Mouse (Mus musculus) ES-Bruce4 (cell line): ENCODE results near the gene Mlec. TPM values are rescaled to one million over a fixed set of nuclear protein-coding genes. Genes with fewer than 3 reads are reported as not detected.
A peak's percentile ranks its signal among the peaks of the same experiment; 100 is the strongest.

Experiments used
- H3K27ac ChIP-seq: 2 replicates; pipeline ENCODE4 v1.5.1; 2012; ENCODE audit warnings: low read length, inconsistent platforms; ENCODE audit not compliant: insufficient read depth
- H3K27me3 ChIP-seq: 2 replicates; pipeline ENCODE4 v1.6.1; 2012; ENCODE audit warnings: mild to moderate bottlenecking, low read length, inconsistent platforms; ENCODE audit not compliant: control insufficient read depth, poor library complexity, insufficient read depth, severe bottlenecking
- H3K36me3 ChIP-seq: 2 replicates; pipeline ENCODE4 v1.6.1; 2012; ENCODE audit warnings: inconsistent platforms, mild to moderate bottlenecking, low read length, moderate library complexity; ENCODE audit not compliant: control insufficient read depth, poor library complexity, insufficient read depth, severe bottlenecking
- H3K4me1 ChIP-seq: one replicate; pipeline ENCODE4 v1.8.1; 2011; ENCODE audit warnings: low read length; ENCODE audit not compliant: control insufficient read depth, insufficient read depth
- H3K4me3 ChIP-seq: 2 replicates; pipeline ENCODE4 v1.5.1; 2011; ENCODE audit warnings: low read depth, mild to moderate bottlenecking, low read length
- H3K9ac ChIP-seq: 2 replicates; pipeline ENCODE4 v1.6.1; 2012; ENCODE audit warnings: low read depth, mild to moderate bottlenecking, inconsistent platforms; ENCODE audit not compliant: poor library complexity, severe bottlenecking
- H3K9me3 ChIP-seq: replicated peaks from 2 replicates; pipeline ENCODE4 v1.6.1; 2012; ENCODE audit warnings: mild to moderate bottlenecking, low read length, inconsistent platforms; ENCODE audit not compliant: control insufficient read depth, poor library complexity, insufficient read depth, severe bottlenecking
- CTCF ChIP-seq: IDR thresholded peaks from one replicate; pipeline ENCODE4 v1.8.1; 2011; ENCODE audit warnings: low read depth, low read length
- EP300 ChIP-seq: IDR thresholded peaks from 2 replicates; pipeline ENCODE4 v1.6.1; 2011; ENCODE audit warnings: low read depth, low read length; ENCODE audit not compliant: insufficient read depth
- POLR2A ChIP-seq: IDR thresholded peaks from one replicate; pipeline ENCODE4 v1.8.1; 2011; ENCODE audit warnings: low read length; ENCODE audit not compliant: insufficient read depth
- polyA plus RNA-seq: library from polyadenylated mRNA; stranded (reverse); fragments of >200 nt; gene quantifications from 2 replicates; pipeline ENCODE4 v1.2.4, GENCODE M21; 2011; ENCODE audit warnings: low read depth; ENCODE audit not compliant: missing spikeins, insufficient read depth, insufficient read length

The Mlec gene
- polyA plus RNA-seq, 1 experiment: 137 TPM

DNA sequence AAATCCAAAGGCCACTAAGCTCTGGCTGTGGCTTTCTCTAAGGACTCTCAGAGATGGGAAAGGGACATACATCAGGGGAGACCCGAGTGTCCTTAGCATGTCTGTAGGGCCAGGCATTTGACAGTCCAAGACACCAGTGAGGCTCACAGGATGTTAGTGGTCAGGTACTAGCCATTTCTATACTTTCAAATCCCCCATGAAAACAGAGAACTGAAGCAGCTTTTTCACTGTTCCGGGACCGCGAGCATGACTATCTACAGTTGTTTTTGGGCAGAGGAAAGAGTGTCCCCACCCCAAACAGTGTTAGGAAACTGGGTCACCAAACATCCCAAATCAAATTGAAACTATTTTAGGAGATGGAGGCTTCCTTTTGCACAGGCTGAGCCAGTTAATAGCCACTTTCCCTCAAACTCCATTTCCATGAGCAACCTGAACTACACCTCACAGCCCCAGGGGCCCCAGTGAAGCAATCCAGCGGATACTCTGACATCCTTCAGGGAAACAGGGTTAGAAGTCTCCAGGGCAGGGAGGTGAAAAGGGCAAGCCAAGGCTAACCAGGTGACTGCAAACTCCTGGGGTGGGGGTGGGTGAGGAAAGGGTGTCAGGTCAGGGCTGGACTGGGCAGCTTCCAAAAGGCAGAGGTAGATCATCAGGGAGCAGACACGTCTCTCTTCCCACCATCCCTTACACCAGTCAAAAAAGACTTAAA lies 24.5 kb downstream of the Mlec start:
- Histone ChIP-seq H3K27me3 (no peaks in the 10 kb centered on the region), H3K27ac (no peak overlapping the region), H3K4me3 (peak overlapping the region; percentile 13), H3K9me3 (no peaks in the 10 kb centered on the region), H3K4me1 (no peaks in the 10 kb centered on the region), H3K9ac (peak overlapping the region; percentile 94), H3K36me3 (no peaks in the 10 kb centered on the region)
- TF ChIP-seq EP300 (peak; percentile 46; the same call in 1 of the 2 replicates), CTCF (no peak), POLR2A (no peak)

DNA sequence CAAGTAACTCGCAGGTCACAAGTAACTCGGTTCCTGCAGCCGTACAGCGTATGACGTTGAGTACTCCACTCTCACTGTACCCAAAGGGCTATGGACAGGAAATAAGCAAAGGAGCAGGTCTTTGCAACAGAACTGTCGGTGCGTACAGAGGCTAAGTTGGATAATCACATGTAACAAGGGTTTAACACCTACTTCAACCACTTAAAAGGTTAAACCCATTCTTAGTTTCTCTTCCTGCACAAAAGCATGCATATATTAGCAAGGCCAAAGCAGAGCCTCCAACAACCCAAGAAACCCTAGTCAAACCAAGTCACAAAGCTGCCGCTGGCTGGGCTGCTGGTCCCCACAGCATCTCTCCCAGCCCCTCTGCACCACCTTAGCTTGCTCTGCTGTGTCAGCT lies 25.5 kb downstream of the Mlec start:
- Histone ChIP-seq H3K9ac (no peak overlapping the region), H3K36me3 (no peaks in the 10 kb centered on the region), H3K4me3 (no peak overlapping the region)

DNA sequence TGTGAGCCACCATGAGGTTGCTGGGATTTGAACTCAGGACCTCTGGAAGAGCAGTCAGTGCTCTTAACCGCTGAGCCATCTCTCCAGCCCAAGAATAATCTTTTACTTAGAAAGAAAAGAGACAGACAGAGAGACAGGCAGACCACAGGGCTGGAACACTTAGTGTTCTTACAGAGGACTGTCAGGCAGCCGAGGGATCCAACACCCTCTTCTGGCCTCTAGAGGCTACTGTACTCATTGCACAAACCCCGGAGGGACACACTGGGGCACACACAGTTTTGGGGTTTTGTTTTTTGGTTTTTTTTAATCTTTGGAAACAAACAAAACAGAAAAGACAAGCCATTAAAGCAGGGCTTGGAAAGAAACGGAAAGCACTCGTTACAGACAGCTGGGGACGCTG lies 28.7 kb downstream of the Mlec start:
- no peak overlapping the region for H3K4me3 ChIP-seq
- no peaks in the 10 kb centered on the region for H3K27me3 ChIP-seq
- H3K9me3 ChIP-seq: no peaks in the 10 kb centered on the region
- no peak for TF ChIP-seq EP300
- peak; percentile 13 for TF ChIP-seq CTCF
- no peak overlapping the region for H3K27ac ChIP-seq
- H3K36me3 ChIP-seq: no peaks in the 10 kb centered on the region
- H3K4me1 ChIP-seq: no peaks in the 10 kb centered on the region
- no peak overlapping the region for H3K9ac ChIP-seq

More for the DNA sequence above, 25.5 kb downstream of the Mlec start:
- Histone ChIP-seq H3K27me3 (no peaks in the 10 kb centered on the region), H3K4me1 (no peaks in the 10 kb centered on the region), H3K9me3 (no peaks in the 10 kb centered on the region), H3K27ac (no peak overlapping the region)
- TF ChIP-seq POLR2A (no peak), CTCF (no peak), EP300 (no peak)

DNA sequence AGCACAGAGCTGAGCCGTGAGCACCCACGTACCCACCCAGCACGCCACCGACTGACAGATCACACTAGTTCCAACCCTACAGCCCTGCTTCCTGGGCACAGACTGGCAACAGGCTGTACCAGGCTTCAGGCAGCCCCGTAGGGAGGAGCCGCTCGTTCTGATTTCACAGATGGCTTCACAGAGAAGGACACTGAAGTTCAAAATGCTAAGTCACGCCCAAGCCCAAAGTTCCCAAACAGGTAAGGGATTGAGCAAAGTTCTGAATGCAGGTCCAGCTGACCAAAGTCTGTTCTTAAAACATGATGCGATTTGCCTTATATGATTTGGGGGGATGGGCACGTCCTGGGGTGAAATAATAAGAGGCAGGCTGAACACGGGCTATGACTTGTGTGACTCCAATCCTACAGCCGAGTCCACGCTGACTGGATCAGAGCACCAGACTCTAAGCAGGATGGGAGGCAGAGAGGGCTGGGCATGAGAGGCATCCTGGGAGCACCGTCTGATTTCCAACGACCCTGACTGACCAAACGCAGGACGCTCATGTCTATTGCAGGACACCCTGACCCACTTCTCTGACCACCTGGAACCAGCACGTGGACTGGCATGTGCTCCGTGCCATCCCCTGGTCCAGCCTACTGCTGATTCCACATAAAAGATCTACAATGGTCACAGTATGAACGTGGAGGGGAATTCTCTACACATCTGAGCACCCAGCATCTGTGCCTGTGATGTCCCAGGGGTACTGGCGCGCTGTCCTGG lies 30.4 kb downstream of the Mlec start:
- no peaks in the 10 kb centered on the region for H3K36me3 ChIP-seq
- no peak for TF ChIP-seq CTCF

DNA sequence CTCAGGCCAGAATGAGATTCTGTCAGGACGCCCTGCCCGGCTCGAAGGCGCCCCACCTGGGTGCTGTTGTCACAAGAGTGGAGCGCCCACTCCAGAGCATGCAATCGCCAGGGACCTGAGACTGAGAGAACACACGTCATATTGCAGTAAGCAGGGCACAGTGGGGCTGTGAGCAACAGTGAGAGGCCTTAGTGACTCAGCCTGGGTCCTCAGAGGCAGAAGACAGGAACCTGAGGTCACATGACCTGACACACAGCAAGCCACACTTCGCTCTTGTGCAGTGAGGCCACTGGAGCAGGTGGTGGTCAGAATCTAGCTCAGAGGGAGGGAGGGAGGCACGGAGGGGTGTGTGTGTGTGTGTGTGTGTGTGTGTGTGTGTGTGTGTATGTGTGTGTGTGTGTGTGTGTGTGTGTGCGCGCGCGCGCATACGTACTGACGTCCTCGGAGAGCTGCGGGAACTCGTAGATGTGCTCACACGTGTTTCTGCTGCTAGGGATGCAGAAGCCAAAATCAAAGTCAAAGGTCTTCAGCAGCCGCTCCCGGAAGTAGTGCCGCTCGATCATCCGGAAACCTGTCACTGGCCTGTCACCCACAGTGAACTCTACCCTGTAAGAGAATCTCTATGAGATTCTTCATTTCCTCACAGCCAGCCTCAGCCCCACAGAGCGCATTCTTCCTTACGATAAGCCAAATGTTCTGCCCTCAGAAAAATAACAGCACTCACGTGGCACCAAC lies 31.2 kb downstream of the Mlec start:
- TF ChIP-seq CTCF (no peak), POLR2A (no peak)
- no peaks in the 10 kb centered on the region for H3K36me3 ChIP-seq
- H3K4me3 ChIP-seq: no peak overlapping the region
- H3K27ac ChIP-seq: no peak overlapping the region
- no peak overlapping the region for H3K9ac ChIP-seq
- H3K27me3 ChIP-seq: no peaks in the 10 kb centered on the region
- H3K4me1 ChIP-seq: no peaks in the 10 kb centered on the region
- no peaks in the 10 kb centered on the region for H3K9me3 ChIP-seq

More for the DNA sequence above, 30.4 kb downstream of the Mlec start:
- Histone ChIP-seq H3K9ac (no peak overlapping the region), H3K27me3 (no peaks in the 10 kb centered on the region), H3K4me3 (no peak overlapping the region), H3K27ac (no peak overlapping the region), H3K9me3 (no peaks in the 10 kb centered on the region), H3K4me1 (no peaks in the 10 kb centered on the region)
